Mouse (Mus musculus): Measurements from ENCODE around the gene Mavs. TPM values are rescaled to one million over a fixed set of nuclear protein-coding genes. Genes with fewer than 3 reads are reported as not detected.

The Mavs gene
- polyA plus RNA-seq (2012; rRNA removed) = 46.9 and 47.6 TPM in 2 replicates

- Histone ChIP-seq H3K36me3 (ENCODE audit: control insufficient read depth, insufficient read depth, low read length) (no peaks in the 10 kb centered on the region), H3K27ac (ENCODE audit: insufficient read depth, low read length) (peak within 1 kb of the TSS; percentile 86), H3K27me3 (ENCODE audit: control insufficient read depth, insufficient read depth, low read length) (no peaks in the 10 kb centered on the region), H3K4me1 (ENCODE audit: control insufficient read depth, insufficient read depth, insufficient read length) (peaks cover 14% of the 10 kb centered on the region; the same call in 1 of the 2 replicates), H3K4me3 (ENCODE audit: extremely low read depth, insufficient read depth, insufficient read length) (peak within 1 kb of the TSS; percentile 90)
- 18% methylated on average over 29 of the region's 29 CpGs for WGBS
- TF ChIP-seq POLR2A (IDR thresholded peaks at IDR 0.05; ENCODE audit: low read depth, low read length) = peak; percentile 61
- no peak for TF ChIP-seq CTCF (IDR thresholded peaks at IDR 0.05; ENCODE audit: extremely low read depth, insufficient read depth, insufficient read length, insufficient replicate concordance)
- DNase-seq (ENCODE audit: low read depth in 1 of 2, low spot score in 2 of 2) = peak; percentile 79 to 94
Measured at GRCm38 (mm10) chr2:131233307-131234126, at the start of gene Mavs. Gene Mavs (plus strand): TSS chr2:131234063.

GRCm38 (mm10) chr2:131186343-131186742, 47.5 kb upstream of the Mavs start:
- peaks cover 26% of the 10 kb centered on the region; the same call in 1 of the 2 replicates for H3K4me1 ChIP-seq (ENCODE audit: control insufficient read depth, insufficient read depth, insufficient read length)
- no peaks in the 10 kb centered on the region for H3K36me3 ChIP-seq (ENCODE audit: control insufficient read depth, insufficient read depth, low read length)
- peak overlapping the region; percentile 94 for H3K4me3 ChIP-seq (ENCODE audit: extremely low read depth, insufficient read depth, insufficient read length)
- DNase-seq (ENCODE audit: low read depth in 1 of 2, low spot score in 2 of 2) = no peak
- WGBS = 3% methylated on average over 14 of the region's 14 CpGs
- peak overlapping the region; percentile 44 for H3K27ac ChIP-seq (ENCODE audit: insufficient read depth, low read length)
- no peak for TF ChIP-seq CTCF (IDR thresholded peaks at IDR 0.05; ENCODE audit: extremely low read depth, insufficient read depth, insufficient read length, insufficient replicate concordance)
- TF ChIP-seq POLR2A (IDR thresholded peaks at IDR 0.05; ENCODE audit: low read depth, low read length) = no peak
- no peaks in the 10 kb centered on the region for H3K27me3 ChIP-seq (ENCODE audit: control insufficient read depth, insufficient read depth, low read length)

GRCm38 (mm10) chr2:131186771-131187601, 46.9 kb upstream of the Mavs start, which contains the start of the genes Cdc25b and Spef1:
Gene Cdc25b (plus strand): TSS chr2:131186949.
Gene Spef1 (minus strand): TSS chr2:131187282.
- Histone ChIP-seq H3K36me3 (ENCODE audit: control insufficient read depth, insufficient read depth, low read length) (peaks cover 3% of the 10 kb centered on the region), H3K4me1 (ENCODE audit: control insufficient read depth, insufficient read depth, insufficient read length) (peaks cover 28% of the 10 kb centered on the region; the same call in 1 of the 2 replicates), H3K27me3 (ENCODE audit: control insufficient read depth, insufficient read depth, low read length) (no peaks in the 10 kb centered on the region), H3K27ac (ENCODE audit: insufficient read depth, low read length) (peak within 1 kb of the TSS; percentile 88), H3K4me3 (ENCODE audit: extremely low read depth, insufficient read depth, insufficient read length) (peak within 1 kb of the TSS; percentile 94)
- DNase-seq (ENCODE audit: low read depth in 1 of 2, low spot score in 2 of 2) = peak; percentile 53 to 86
- TF ChIP-seq POLR2A (IDR thresholded peaks at IDR 0.05; ENCODE audit: low read depth, low read length) (peak; percentile 43; the same call in 1 of the 2 replicates), CTCF (IDR thresholded peaks at IDR 0.05; ENCODE audit: extremely low read depth, insufficient read depth, insufficient read length, insufficient replicate concordance) (0 out of 2 replicates have a peak, but pooled peaks have one; percentile 6)
- WGBS = 2% methylated on average over 42 of the region's 43 CpGs

- WGBS = 45% methylated on average over 3 of the region's 3 CpGs
- Histone ChIP-seq H3K27ac (ENCODE audit: insufficient read depth, low read length) (peak overlapping the region; percentile 88), H3K27me3 (ENCODE audit: control insufficient read depth, insufficient read depth, low read length) (no peaks in the 10 kb centered on the region), H3K36me3 (ENCODE audit: control insufficient read depth, insufficient read depth, low read length) (peaks cover 4% of the 10 kb centered on the region), H3K4me1 (ENCODE audit: control insufficient read depth, insufficient read depth, insufficient read length) (peaks cover 28% of the 10 kb centered on the region; the same call in 1 of the 2 replicates), H3K4me3 (ENCODE audit: extremely low read depth, insufficient read depth, insufficient read length) (peak overlapping the region; percentile 94)
- DNase-seq (ENCODE audit: low read depth in 1 of 2, low spot score in 2 of 2) = no peak
- TF ChIP-seq CTCF (IDR thresholded peaks at IDR 0.05; ENCODE audit: extremely low read depth, insufficient read depth, insufficient read length, insufficient replicate concordance) (no peak), POLR2A (IDR thresholded peaks at IDR 0.05; ENCODE audit: low read depth, low read length) (no peak)
Measured at GRCm38 (mm10) chr2:131187602-131187922, 46.3 kb upstream of the Mavs start.

- peaks cover 30% of the 10 kb centered on the region; the same call in 1 of the 2 replicates for H3K4me1 ChIP-seq (ENCODE audit: control insufficient read depth, insufficient read depth, insufficient read length)
- WGBS = 81% methylated on average over 5 of the region's 5 CpGs
- no peaks in the 10 kb centered on the region for H3K27me3 ChIP-seq (ENCODE audit: control insufficient read depth, insufficient read depth, low read length)
- peaks cover 12% of the 10 kb centered on the region for H3K36me3 ChIP-seq (ENCODE audit: control insufficient read depth, insufficient read depth, low read length)
- no peak overlapping the region for H3K27ac ChIP-seq (ENCODE audit: insufficient read depth, low read length)
- no peak for DNase-seq (ENCODE audit: low read depth in 1 of 2, low spot score in 2 of 2)
- no peak for TF ChIP-seq POLR2A (IDR thresholded peaks at IDR 0.05; ENCODE audit: low read depth, low read length)
- TF ChIP-seq CTCF (IDR thresholded peaks at IDR 0.05; ENCODE audit: extremely low read depth, insufficient read depth, insufficient read length, insufficient replicate concordance) = no peak
- H3K4me3 ChIP-seq (ENCODE audit: extremely low read depth, insufficient read depth, insufficient read length) = no peak overlapping the region
Measured at GRCm38 (mm10) chr2:131188311-131188710, 45.6 kb upstream of the Mavs start.

- H3K4me3 ChIP-seq (ENCODE audit: extremely low read depth, insufficient read depth, insufficient read length) = no peak overlapping the region
- no peak for TF ChIP-seq CTCF (IDR thresholded peaks at IDR 0.05; ENCODE audit: extremely low read depth, insufficient read depth, insufficient read length, insufficient replicate concordance)
- no peak; the same call in 1 of the 2 replicates for TF ChIP-seq POLR2A (IDR thresholded peaks at IDR 0.05; ENCODE audit: low read depth, low read length)
- peaks cover 30% of the 10 kb centered on the region; the same call in 1 of the 2 replicates for H3K4me1 ChIP-seq (ENCODE audit: control insufficient read depth, insufficient read depth, insufficient read length)
- H3K36me3 ChIP-seq (ENCODE audit: control insufficient read depth, insufficient read depth, low read length) = peaks cover 19% of the 10 kb centered on the region
- DNase-seq (ENCODE audit: low read depth in 1 of 2, low spot score in 2 of 2) = no peak
- no peaks in the 10 kb centered on the region for H3K27me3 ChIP-seq (ENCODE audit: control insufficient read depth, insufficient read depth, low read length)
- WGBS = 44% methylated on average over 5 of the region's 5 CpGs
- peak overlapping the region; percentile 89 for H3K27ac ChIP-seq (ENCODE audit: insufficient read depth, low read length)
Measured at GRCm38 (mm10) chr2:131189521-131190309, 44.1 kb upstream of the Mavs start.
